Mouse (Mus musculus): ENCODE measurements around the gene D130043K22Rik. TPM values are rescaled to one million over a fixed set of nuclear protein-coding genes. Genes with fewer than 3 reads are reported as not detected.
"Not testable (repeated sequence)": the region's sequence is repeated elsewhere in the genome, so short reads cannot be mapped to it uniquely, and the experiment has no call there.

The D130043K22Rik gene
- polyA plus RNA-seq, 1 experiment: 0.02 TPM

DNA sequence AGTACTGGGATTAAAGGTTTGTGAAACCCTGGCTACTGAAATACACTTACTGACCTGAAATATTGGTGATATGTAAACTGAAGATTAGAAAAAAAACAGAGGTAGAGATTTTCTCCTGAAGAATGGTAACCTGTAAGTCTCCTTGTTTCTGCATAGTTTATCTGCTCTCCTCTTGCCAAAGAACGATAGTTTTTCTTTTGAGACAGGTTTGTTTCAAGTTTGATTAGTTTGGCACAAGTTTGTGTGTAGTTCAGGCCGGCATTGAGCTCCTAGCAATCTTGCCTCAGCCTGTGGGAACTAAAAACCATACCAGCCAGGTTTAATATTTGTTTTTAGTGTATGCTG, 12.2 kb upstream of the D130043K22Rik start:
- H3K4me3 ChIP-seq (ENCODE audit: insufficient read depth, poor library complexity, severe bottlenecking): peak overlapping the region; percentile 89
- no peak for TF ChIP-seq FOSL1 (IDR thresholded peaks at IDR 0.05; ENCODE audit: insufficient read depth, low read length, poor library complexity, severe bottlenecking)
- TF ChIP-seq MYOD1 (IDR thresholded peaks at IDR 0.05; ENCODE audit: control insufficient read depth, insufficient read length, low read depth): no peak
- no peak for TF ChIP-seq MYOG (IDR thresholded peaks at IDR 0.05; ENCODE audit: control insufficient read depth, extremely low read depth, insufficient read length)
- no peak for TF ChIP-seq MAX (IDR thresholded peaks at IDR 0.05)
- TF ChIP-seq USF1 (IDR thresholded peaks at IDR 0.05; ENCODE audit: low read depth): no peak
- TF ChIP-seq CTCF (IDR thresholded peaks at IDR 0.05; ENCODE audit: control insufficient read depth, insufficient read depth, insufficient read length): no peak
- TF ChIP-seq CEBPB (IDR thresholded peaks at IDR 0.05; ENCODE audit: low read depth): no peak
- peaks cover 22% of the 10 kb centered on the region for H3K36me3 ChIP-seq (ENCODE audit: control insufficient read depth, insufficient read depth)
- peaks cover 74% of the 10 kb centered on the region for H3K79me2 ChIP-seq (ENCODE audit: control insufficient read depth, insufficient read depth)
- no peaks in the 10 kb centered on the region for H3K27me3 ChIP-seq (ENCODE audit: control insufficient read depth, insufficient read depth, insufficient read length)
- peaks cover 60% of the 10 kb centered on the region for H3K79me3 ChIP-seq (ENCODE audit: low read depth)
- peak overlapping the region; percentile 98 for H3ac ChIP-seq (ENCODE audit: control insufficient read depth, insufficient read length, low read depth)

DNA sequence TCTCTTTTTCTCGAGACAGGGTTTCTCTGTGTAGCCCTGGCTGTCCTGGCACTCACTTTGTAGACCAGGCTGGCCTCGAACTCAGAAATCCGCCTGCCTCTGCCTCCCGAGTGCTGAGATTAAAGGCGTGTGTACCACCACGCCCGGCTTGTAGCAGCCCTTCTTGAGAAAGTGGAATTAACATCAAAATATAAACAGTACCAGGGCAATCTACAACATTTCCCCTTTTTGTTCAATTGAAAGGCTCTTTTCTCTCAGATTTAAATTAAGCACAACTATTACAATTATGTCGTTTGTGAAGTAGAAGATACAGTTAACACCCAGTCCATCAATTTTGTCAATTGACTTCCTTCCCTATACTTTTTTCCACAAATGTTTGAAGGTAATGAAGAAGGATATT, 7.2 kb upstream of the D130043K22Rik start:
- peaks cover 63% of the 10 kb centered on the region for H3K79me3 ChIP-seq (ENCODE audit: low read depth)
- H3K4me3 ChIP-seq (ENCODE audit: insufficient read depth, poor library complexity, severe bottlenecking); H3ac ChIP-seq (ENCODE audit: control insufficient read depth, insufficient read length, low read depth); H3K27me3 ChIP-seq (ENCODE audit: control insufficient read depth, insufficient read depth, insufficient read length): not testable (repeated sequence)
- H3K36me3 ChIP-seq (ENCODE audit: control insufficient read depth, insufficient read depth): peaks cover 59% of the 10 kb centered on the region
- H3K79me2 ChIP-seq (ENCODE audit: control insufficient read depth, insufficient read depth): peaks cover 75% of the 10 kb centered on the region

DNA sequence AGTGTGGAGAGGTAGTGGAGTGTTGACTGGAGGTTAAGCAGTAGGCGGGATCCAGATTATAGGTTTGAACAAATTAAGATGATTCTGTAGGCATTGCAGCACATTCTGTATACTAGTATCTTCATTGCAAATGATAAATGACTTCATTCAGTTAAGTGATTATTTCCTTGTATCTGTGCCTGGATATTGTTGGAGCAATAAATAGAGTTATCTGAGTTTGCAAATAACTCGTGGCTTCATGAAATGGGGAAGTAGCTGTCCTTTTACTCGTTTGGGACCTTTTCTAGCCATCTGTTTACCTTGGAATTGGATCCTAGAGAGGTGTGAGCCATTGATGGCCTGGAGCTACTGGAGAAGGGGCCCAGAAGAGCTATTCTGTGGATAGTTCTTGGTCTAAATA, 5.1 kb upstream of the D130043K22Rik start:
- H3K79me2 ChIP-seq (ENCODE audit: control insufficient read depth, insufficient read depth): peaks cover 54% of the 10 kb centered on the region
- no peaks in the 10 kb centered on the region for H3K27me3 ChIP-seq (ENCODE audit: control insufficient read depth, insufficient read depth, insufficient read length)
- no peak overlapping the region for H3K4me3 ChIP-seq (ENCODE audit: insufficient read depth, poor library complexity, severe bottlenecking)
- TF ChIP-seq FOSL1 (IDR thresholded peaks at IDR 0.05; ENCODE audit: insufficient read depth, low read length, poor library complexity, severe bottlenecking) (no peak), MYOD1 (IDR thresholded peaks at IDR 0.05; ENCODE audit: control insufficient read depth, insufficient read length, low read depth) (no peak), CEBPB (IDR thresholded peaks at IDR 0.05; ENCODE audit: low read depth) (no peak), MAX (IDR thresholded peaks at IDR 0.05) (no peak)
- H3ac ChIP-seq (ENCODE audit: control insufficient read depth, insufficient read length, low read depth): no peak overlapping the region
- H3K79me3 ChIP-seq (ENCODE audit: low read depth): peaks cover 43% of the 10 kb centered on the region
- peaks cover 62% of the 10 kb centered on the region for H3K36me3 ChIP-seq (ENCODE audit: control insufficient read depth, insufficient read depth)

- peaks cover 46% of the 10 kb centered on the region for H3K36me3 ChIP-seq (ENCODE audit: control insufficient read depth, insufficient read depth)
- TF ChIP-seq FOSL1 (IDR thresholded peaks at IDR 0.05; ENCODE audit: insufficient read depth, low read length, poor library complexity, severe bottlenecking) (no peak), MAX (IDR thresholded peaks at IDR 0.05) (no peak), CEBPB (IDR thresholded peaks at IDR 0.05; ENCODE audit: low read depth) (no peak), CTCF (IDR thresholded peaks at IDR 0.05; ENCODE audit: control insufficient read depth, insufficient read depth, insufficient read length) (no peak), MYOG (IDR thresholded peaks at IDR 0.05; ENCODE audit: control insufficient read depth, extremely low read depth, insufficient read length) (no peak), USF1 (IDR thresholded peaks at IDR 0.05; ENCODE audit: low read depth) (no peak), MYOD1 (IDR thresholded peaks at IDR 0.05; ENCODE audit: control insufficient read depth, insufficient read length, low read depth) (no peak)
Observed at GRCm38 (mm10) chr13:24841702-24842101, 3.2 kb upstream of the D130043K22Rik start.

DNA sequence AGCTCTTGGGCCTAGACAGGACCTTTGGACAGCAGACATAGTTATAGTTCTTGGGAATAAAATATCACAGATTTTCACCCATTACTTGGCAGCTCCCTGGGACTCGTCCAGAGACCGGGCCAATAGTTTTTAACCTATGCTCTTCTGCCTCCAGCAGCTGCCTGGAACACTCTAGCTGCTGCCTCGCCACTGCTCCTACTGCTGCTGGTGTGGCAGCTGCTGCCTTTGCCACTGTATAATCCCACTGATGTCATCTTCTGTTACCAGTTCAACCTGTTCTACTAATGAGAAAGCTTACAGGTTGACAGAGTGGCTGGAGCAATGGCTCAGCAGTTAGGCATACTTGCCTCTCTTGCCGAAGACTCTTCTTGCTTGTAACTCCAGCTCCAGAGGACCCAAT, 4.4 kb downstream of the D130043K22Rik start:
- Histone ChIP-seq H3K79me2 (ENCODE audit: control insufficient read depth, insufficient read depth) (no peaks in the 10 kb centered on the region), H3K4me3 (ENCODE audit: insufficient read depth, poor library complexity, severe bottlenecking) (no peak overlapping the region), H3K27me3 (ENCODE audit: control insufficient read depth, insufficient read depth, insufficient read length) (no peaks in the 10 kb centered on the region), H3K36me3 (ENCODE audit: control insufficient read depth, insufficient read depth) (no peaks in the 10 kb centered on the region), H3ac (ENCODE audit: control insufficient read depth, insufficient read length, low read depth) (no peak overlapping the region), H3K79me3 (ENCODE audit: low read depth) (no peaks in the 10 kb centered on the region)
- TF ChIP-seq MAX (IDR thresholded peaks at IDR 0.05) (no peak), CTCF (IDR thresholded peaks at IDR 0.05; ENCODE audit: control insufficient read depth, insufficient read depth, insufficient read length) (no peak), MYOG (IDR thresholded peaks at IDR 0.05; ENCODE audit: control insufficient read depth, extremely low read depth, insufficient read length) (no peak), CEBPB (IDR thresholded peaks at IDR 0.05; ENCODE audit: low read depth) (no peak), USF1 (IDR thresholded peaks at IDR 0.05; ENCODE audit: low read depth) (no peak), FOSL1 (IDR thresholded peaks at IDR 0.05; ENCODE audit: insufficient read depth, low read length, poor library complexity, severe bottlenecking) (no peak), MYOD1 (IDR thresholded peaks at IDR 0.05; ENCODE audit: control insufficient read depth, insufficient read length, low read depth) (no peak)

More at GRCm38 (mm10) chr13:24841702-24842101, 3.2 kb upstream of the D130043K22Rik start:
- H3K27me3 ChIP-seq (ENCODE audit: control insufficient read depth, insufficient read depth, insufficient read length): no peaks in the 10 kb centered on the region
- peaks cover 25% of the 10 kb centered on the region for H3K79me3 ChIP-seq (ENCODE audit: low read depth)
- peaks cover 36% of the 10 kb centered on the region for H3K79me2 ChIP-seq (ENCODE audit: control insufficient read depth, insufficient read depth)
- no peak overlapping the region for H3K4me3 ChIP-seq (ENCODE audit: insufficient read depth, poor library complexity, severe bottlenecking)
- H3ac ChIP-seq (ENCODE audit: control insufficient read depth, insufficient read length, low read depth): no peak overlapping the region

DNA sequence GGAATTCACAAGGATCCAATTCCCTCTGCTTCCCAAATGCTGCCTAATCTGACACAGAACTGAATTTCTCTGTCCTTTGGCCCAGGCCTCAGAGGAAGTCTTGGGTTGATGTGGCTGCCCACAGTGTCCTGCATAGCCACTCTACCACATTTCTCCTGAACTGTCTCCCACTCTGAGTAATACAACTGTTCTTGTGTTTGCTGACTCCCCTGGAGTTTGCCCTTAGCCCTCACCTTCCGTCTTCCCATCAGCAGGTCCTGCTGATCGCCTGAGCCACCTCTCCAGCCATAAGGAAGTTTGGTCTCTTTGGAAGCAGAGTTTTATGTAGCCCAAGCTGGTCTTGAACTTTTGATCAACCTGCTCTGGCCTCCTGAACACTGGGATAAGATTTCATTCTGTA, 7.1 kb downstream of the D130043K22Rik start:
- Histone ChIP-seq H3K27me3 (ENCODE audit: control insufficient read depth, insufficient read depth, insufficient read length) (no peaks in the 10 kb centered on the region), H3K36me3 (ENCODE audit: control insufficient read depth, insufficient read depth) (no peaks in the 10 kb centered on the region), H3K4me3 (ENCODE audit: insufficient read depth, poor library complexity, severe bottlenecking) (no peak overlapping the region), H3K79me3 (ENCODE audit: low read depth) (no peaks in the 10 kb centered on the region), H3K79me2 (ENCODE audit: control insufficient read depth, insufficient read depth) (no peaks in the 10 kb centered on the region), H3ac (ENCODE audit: control insufficient read depth, insufficient read length, low read depth) (no peak overlapping the region)
- TF ChIP-seq MAX (IDR thresholded peaks at IDR 0.05) (no peak), CTCF (IDR thresholded peaks at IDR 0.05; ENCODE audit: control insufficient read depth, insufficient read depth, insufficient read length) (no peak), MYOG (IDR thresholded peaks at IDR 0.05; ENCODE audit: control insufficient read depth, extremely low read depth, insufficient read length) (no peak), USF1 (IDR thresholded peaks at IDR 0.05; ENCODE audit: low read depth) (no peak), MYOD1 (IDR thresholded peaks at IDR 0.05; ENCODE audit: control insufficient read depth, insufficient read length, low read depth) (no peak), CEBPB (IDR thresholded peaks at IDR 0.05; ENCODE audit: low read depth) (no peak), FOSL1 (IDR thresholded peaks at IDR 0.05; ENCODE audit: insufficient read depth, low read length, poor library complexity, severe bottlenecking) (no peak)
